Mouse (Mus musculus) MEL (cell line): ENCODE measurements around the gene Cd300lf. TPM values are rescaled to one million over a fixed set of nuclear protein-coding genes. Genes with fewer than 3 reads are reported as not detected.

ENCODE experiments used
- DNase-seq: peaks from one replicate; pipeline ENCODE4 v3.0.0; 2011; ENCODE audit warnings: low read depth, low spot score
- H3K27ac ChIP-seq: 2 replicates; pipeline ENCODE4 v1.5.1; 2012; ENCODE audit warnings: low read depth, mild to moderate bottlenecking, control low read depth, low read length, moderate library complexity; ENCODE audit not compliant: control insufficient read depth
- H3K27me3 ChIP-seq, 2 experiments: fragments of 150-350 bp in 1 of 2; sonication (generic) in 1 of 2; 2 replicates each; pipeline ENCODE4 v1.6.1; 2012; ENCODE audit warnings: low read length in 2 of 2, mild to moderate bottlenecking in 2 of 2, improper control_type of control experiment in 1 of 2, moderate library complexity in 1 of 2; ENCODE audit not compliant: insufficient read depth in 2 of 2, control insufficient read depth in 1 of 2
- H3K36me3 ChIP-seq, 2 experiments: 2 replicates each; pipeline ENCODE4 v1.6.1; 2012 to 2014; ENCODE audit warnings: low read length in 2 of 2, improper control_type of control experiment in 1 of 2, inconsistent platforms in 1 of 2, mild to moderate bottlenecking in 1 of 2; ENCODE audit not compliant: insufficient read depth in 2 of 2, control insufficient read depth in 1 of 2
- H3K4me1 ChIP-seq, 2 experiments: fragments of 150-350 bp in 1 of 2; sonication (generic) in 1 of 2; 2 replicates each; pipeline ENCODE4 v1.6.1; 2012; ENCODE audit warnings: low read length in 2 of 2, improper control_type of control experiment in 1 of 2, mild to moderate bottlenecking in 1 of 2; ENCODE audit not compliant: insufficient read depth in 2 of 2, control insufficient read depth in 1 of 2
- H3K4me3 ChIP-seq, 2 experiments: fragments of 150-350 bp in 1 of 2; sonication (generic) in 1 of 2; 2 replicates each; pipeline ENCODE4 v1.5.1; 2012; ENCODE audit warnings: low read depth in 2 of 2, low read length in 2 of 2, mild to moderate bottlenecking in 2 of 2, moderate library complexity in 2 of 2, control low read depth in 1 of 2, improper control_type of control experiment in 1 of 2; ENCODE audit not compliant: control insufficient read depth in 1 of 2, insufficient read depth in 1 of 2
- H3K79me2 ChIP-seq: 2 replicates; pipeline ENCODE4 v1.6.1; 2012; ENCODE audit warnings: mild to moderate bottlenecking, low read length, moderate library complexity; ENCODE audit not compliant: control insufficient read depth, poor library complexity, insufficient read depth
- H3K9ac ChIP-seq: 2 replicates; pipeline ENCODE4 v1.6.1; 2012; ENCODE audit warnings: low read depth, mild to moderate bottlenecking, control low read depth, low read length, moderate library complexity; ENCODE audit not compliant: control insufficient read depth, poor library complexity, severe bottlenecking
- H3K9me3 ChIP-seq: fragments of 150-350 bp; sonication (generic); replicated peaks from 2 replicates; pipeline ENCODE4 v1.6.1; 2012; ENCODE audit warnings: mild to moderate bottlenecking, low read length, improper control_type of control experiment, moderate library complexity; ENCODE audit not compliant: insufficient read depth
- BHLHE40 ChIP-seq: IDR thresholded peaks from 2 replicates; pipeline ENCODE4 v1.6.1; 2012; ENCODE audit warnings: low read depth, mild to moderate bottlenecking, inconsistent platforms, low read length, improper control_type of control experiment, borderline replicate concordance
- CHD1 ChIP-seq: IDR thresholded peaks from 2 replicates; pipeline ENCODE4 v1.6.1; 2012; ENCODE audit warnings: low read depth, mild to moderate bottlenecking, inconsistent platforms, low read length, improper control_type of control experiment
- CHD2 ChIP-seq: IDR thresholded peaks from 2 replicates; pipeline ENCODE4 v1.6.1; 2011; ENCODE audit warnings: low read length, improper control_type of control experiment
- CTCF ChIP-seq, 3 experiments: IDR thresholded peaks in 2 of 3; conservative IDR thresholded peaks in 1 of 3; 2 replicates each; pipeline ENCODE4 v1.5.1; 2011 to 2012; ENCODE audit warnings: low read length in 3 of 3, low read depth in 2 of 3, mild to moderate bottlenecking in 2 of 3, improper control_type of control experiment in 1 of 3, inconsistent platforms in 1 of 3, mixed read lengths in 1 of 3, moderate library complexity in 1 of 3; ENCODE audit not compliant: control insufficient read depth in 1 of 3, insufficient read depth in 1 of 3, poor library complexity in 1 of 3, severe bottlenecking in 1 of 3
- ELF1 ChIP-seq: IDR thresholded peaks from 2 replicates; pipeline ENCODE4 v1.6.1; 2014; ENCODE audit warnings: low read depth, mild to moderate bottlenecking, inconsistent platforms, low read length, improper control_type of control experiment, moderate library complexity
- EP300 ChIP-seq, 2 experiments: IDR thresholded peaks; 2 replicates each; pipeline ENCODE4 v1.6.1; 2011; ENCODE audit warnings: improper control_type of control experiment in 2 of 2, low read length in 2 of 2, low read depth in 1 of 2, mild to moderate bottlenecking in 1 of 2
- ETS1 ChIP-seq: IDR thresholded peaks from 2 replicates; pipeline ENCODE4 v1.6.1; 2012; ENCODE audit warnings: low read depth, mild to moderate bottlenecking, inconsistent platforms, low read length, improper control_type of control experiment, moderate library complexity
- GABPA ChIP-seq: IDR thresholded peaks from 2 replicates; pipeline ENCODE4 v1.6.1; 2012; ENCODE audit warnings: low read depth, mild to moderate bottlenecking, inconsistent platforms, low read length, improper control_type of control experiment, moderate library complexity
- HCFC1 ChIP-seq: IDR thresholded peaks from 2 replicates; pipeline ENCODE4 v1.6.1; 2012; ENCODE audit warnings: low read depth, mild to moderate bottlenecking, inconsistent platforms, low read length, improper control_type of control experiment, moderate library complexity
- JUND ChIP-seq: IDR thresholded peaks from 2 replicates; pipeline ENCODE4 v1.6.1; 2011; ENCODE audit warnings: low read depth, mild to moderate bottlenecking, improper control_type of control experiment, low read length
- KAT2A ChIP-seq: conservative IDR thresholded peaks from 2 replicates; pipeline ENCODE4 v1.6.1; 2012; ENCODE audit warnings: low read depth, low read length, improper control_type of control experiment, inconsistent platforms
- MAFK ChIP-seq: IDR thresholded peaks from 2 replicates; pipeline ENCODE4 v1.6.1; 2011; ENCODE audit warnings: low read depth, mild to moderate bottlenecking, low read length, improper control_type of control experiment, borderline replicate concordance
- MAX ChIP-seq: IDR thresholded peaks from 2 replicates; pipeline ENCODE4 v1.6.1; 2011; ENCODE audit warnings: low read length, improper control_type of control experiment
- MXI1 ChIP-seq: IDR thresholded peaks from 2 replicates; pipeline ENCODE4 v1.6.1; 2011; ENCODE audit warnings: mild to moderate bottlenecking, low read depth, low read length, improper control_type of control experiment
- MYC ChIP-seq: IDR thresholded peaks from 2 replicates; pipeline ENCODE4 v1.6.1; 2011; ENCODE audit warnings: low read depth, mild to moderate bottlenecking, low read length, improper control_type of control experiment, moderate library complexity
- NELFE ChIP-seq: IDR thresholded peaks from 2 replicates; pipeline ENCODE4 v1.6.1; 2011; ENCODE audit warnings: low read depth, low read length, improper control_type of control experiment
- NRF1 ChIP-seq: IDR thresholded peaks from 2 replicates; pipeline ENCODE4 v1.6.1; 2014; ENCODE audit warnings: low read depth, mild to moderate bottlenecking, inconsistent platforms, low read length, improper control_type of control experiment, moderate library complexity; ENCODE audit not compliant: poor library complexity, insufficient read depth, severe bottlenecking
- POLR2A ChIP-seq, 2 experiments: IDR thresholded peaks; 2 replicates each; pipeline ENCODE4 v1.6.1; 2011 to 2012; ENCODE audit warnings: low read length in 2 of 2, mild to moderate bottlenecking in 2 of 2, control low read depth in 1 of 2, improper control_type of control experiment in 1 of 2, low read depth in 1 of 2, moderate library complexity in 1 of 2; ENCODE audit not compliant: control insufficient read depth in 1 of 2, insufficient read depth in 1 of 2, poor library complexity in 1 of 2
- POLR2AphosphoS2 ChIP-seq: IDR thresholded peaks from 2 replicates; pipeline ENCODE4 v1.6.1; 2011; ENCODE audit warnings: low read length, improper control_type of control experiment
- POLR2AphosphoS5 ChIP-seq: IDR thresholded peaks from 2 replicates; pipeline ENCODE4 v1.6.1; 2012; ENCODE audit warnings: low read depth, borderline replicate concordance, mild to moderate bottlenecking, inconsistent platforms, low read length, moderate library complexity, mixed read lengths
- RAD21 ChIP-seq: IDR thresholded peaks from 2 replicates; pipeline ENCODE4 v1.6.1; 2011; ENCODE audit warnings: mild to moderate bottlenecking, low read depth, low read length, improper control_type of control experiment
- RCOR1 ChIP-seq: IDR thresholded peaks from 2 replicates; pipeline ENCODE4 v1.6.1; 2012; ENCODE audit warnings: low read depth, mild to moderate bottlenecking, inconsistent platforms, low read length, improper control_type of control experiment
- SIN3A ChIP-seq: IDR thresholded peaks from 2 replicates; pipeline ENCODE4 v1.6.1; 2012; ENCODE audit warnings: low read length, improper control_type of control experiment, inconsistent platforms
- SMC3 ChIP-seq: IDR thresholded peaks from 2 replicates; pipeline ENCODE4 v1.6.1; 2011; ENCODE audit warnings: low read depth, low read length, improper control_type of control experiment
- TAL1 ChIP-seq: IDR thresholded peaks from 2 replicates; pipeline ENCODE4 v1.6.1; 2012; ENCODE audit warnings: mild to moderate bottlenecking, inconsistent platforms, low read length, moderate library complexity, mixed read lengths
- TBP ChIP-seq: IDR thresholded peaks from 2 replicates; pipeline ENCODE4 v1.8.0; 2011; ENCODE audit warnings: low read depth, low read length, improper control_type of control experiment
- TCF12 ChIP-seq: IDR thresholded peaks from 2 replicates; pipeline ENCODE4 v1.6.1; 2014; ENCODE audit warnings: low read depth, mild to moderate bottlenecking, inconsistent platforms, low read length, improper control_type of control experiment, moderate library complexity
- USF1 ChIP-seq: IDR thresholded peaks from 2 replicates; pipeline ENCODE4 v1.6.1; 2014; ENCODE audit warnings: low read depth, mild to moderate bottlenecking, inconsistent platforms, low read length, improper control_type of control experiment, moderate library complexity
- USF2 ChIP-seq, 2 experiments: IDR thresholded peaks; 2 replicates each; pipeline ENCODE4 v1.6.1; 2011 to 2012; ENCODE audit warnings: improper control_type of control experiment in 2 of 2, low read length in 2 of 2, borderline replicate concordance in 1 of 2, inconsistent platforms in 1 of 2, low read depth in 1 of 2, mild to moderate bottlenecking in 1 of 2; ENCODE audit not compliant: insufficient read depth in 1 of 2
- ZC3H11A ChIP-seq: IDR thresholded peaks from 2 replicates; pipeline ENCODE4 v1.6.1; 2012; ENCODE audit warnings: low read depth, mild to moderate bottlenecking, inconsistent platforms, low read length, improper control_type of control experiment
- ZKSCAN1 ChIP-seq: IDR thresholded peaks from 2 replicates; pipeline ENCODE4 v1.6.1; 2012; ENCODE audit warnings: low read depth, mild to moderate bottlenecking, inconsistent platforms, low read length, improper control_type of control experiment, moderate library complexity
- ZNF384 ChIP-seq: IDR thresholded peaks from 2 replicates; pipeline ENCODE4 v1.6.1; 2012; ENCODE audit warnings: low read depth, mild to moderate bottlenecking, inconsistent platforms, low read length, improper control_type of control experiment
- polyA plus RNA-seq, 2 experiments: library from polyadenylated mRNA; stranded (reverse) in 1 of 2; unstranded in 1 of 2; fragments of >175 nt in 1 of 2; fragments of >200 nt in 1 of 2; gene quantifications; 2 replicates each; pipeline versions ENCODE4 v1.2.1 to v1.2.4; 2012; ENCODE audit warnings: low replicate concordance in 2 of 2, low read depth in 1 of 2; ENCODE audit not compliant: insufficient read length in 2 of 2, insufficient read depth in 1 of 2, missing spikeins in 1 of 2
- total RNA-seq: library from RNA; depleted of rRNA; stranded (reverse); fragments of 300-350 nt; gene quantifications from 2 replicates; pipeline ENCODE4 v1.2.3, GENCODE M21; 2012

Gene Cd300lf
- total and polyA plus RNA-seq, 3 experiments, result 0.12 to 0.46 TPM; not detected in 1

- TF ChIP-seq ETS1, result peak; percentile 66; the same call in 1 of the 2 replicates
- TF ChIP-seq POLR2AphosphoS2, result peak; percentile 53
- TF ChIP-seq POLR2AphosphoS5, result no peak
- no peak for TF ChIP-seq USF2 (IDR thresholded peaks at IDR 0.05; ENCODE audit: borderline replicate concordance in 1 of 2, insufficient read depth in 1 of 2, low read depth in 1 of 2, low read length in 2 of 2)
- no peak for TF ChIP-seq NRF1
- peak; percentile 83 for TF ChIP-seq SIN3A
- peak; percentile 23; the same call in 1 of the 2 replicates for TF ChIP-seq TCF12
- TF ChIP-seq NELFE, result peak; percentile 59; the same call in 1 of the 2 replicates
- peak; percentile 98 for TF ChIP-seq JUND
- no peak for TF ChIP-seq CHD2
- peak; percentile 23; the same call in 1 of the 2 replicates for TF ChIP-seq RCOR1
- peak; percentile 59 for TF ChIP-seq MXI1
- TF ChIP-seq RAD21, result no peak
Observed at GRCm38 (mm10) chr11:115161578-115162204, 27.9 kb upstream of the Cd300lf start (continued).

- Histone ChIP-seq H3K9ac (peak overlapping the region; percentile 58), H3K79me2 (peaks cover 28% of the 10 kb centered on the region), H3K4me3 (peak overlapping the region; percentile 63 to 64), H3K27ac (peak overlapping the region; percentile 90), H3K9me3 (no peaks in the 10 kb centered on the region), H3K4me1 (peaks cover 13 to 48% of the 10 kb centered on the region in 2 experiments), H3K36me3 (peaks cover 0 to 30% of the 10 kb centered on the region in 2 experiments; a peak in 2 of 4 replicates), H3K27me3 (no peaks in the 10 kb centered on the region)
- DNase-seq, result peak; percentile 91
- no peak for TF ChIP-seq SIN3A
- TF ChIP-seq EP300 (IDR thresholded peaks at IDR 0.05; ENCODE audit: low read depth in 1 of 2, low read length in 2 of 2), result no peak
- TF ChIP-seq ZNF384, result no peak
- peak; percentile 92 to 99 (median 96) for TF ChIP-seq CTCF (IDR thresholded peaks at IDR 0.05 in 2 of 3, conservative IDR thresholded peaks at IDR 0.05 in 1 of 3; ENCODE audit: control insufficient read depth in 1 of 3, insufficient read depth in 1 of 3, low read depth in 2 of 3, low read length in 3 of 3, poor library complexity in 1 of 3, severe bottlenecking in 1 of 3)
- no peak for TF ChIP-seq ZKSCAN1
- TF ChIP-seq MYC, result 0 out of 2 replicates have a peak, but pooled peaks have one; percentile 33
- TF ChIP-seq MXI1, result no peak
- TF ChIP-seq POLR2A (IDR thresholded peaks at IDR 0.05; ENCODE audit: control insufficient read depth in 1 of 2, insufficient read depth in 1 of 2, low read depth in 1 of 2, low read length in 2 of 2, poor library complexity in 1 of 2), result no peak
- TF ChIP-seq MAFK, result no peak
- no peak for TF ChIP-seq JUND
- TF ChIP-seq ETS1, result no peak
- TF ChIP-seq CHD1, result no peak
- no peak for TF ChIP-seq POLR2AphosphoS2
- no peak for TF ChIP-seq BHLHE40
- no peak for TF ChIP-seq TBP
- peak; percentile 29; the same call in 1 of the 2 replicates for TF ChIP-seq ELF1
- TF ChIP-seq CHD2, result no peak
- no peak for TF ChIP-seq KAT2A
- 0 out of 2 replicates have a peak, but pooled peaks have one; percentile 51 for TF ChIP-seq GABPA
- TF ChIP-seq RAD21, result peak; percentile 92
- no peak for TF ChIP-seq RCOR1
- TF ChIP-seq POLR2AphosphoS5, result no peak
- TF ChIP-seq TAL1, result no peak
- TF ChIP-seq USF1, result no peak
- no peak for TF ChIP-seq MAX
- TF ChIP-seq SMC3, result peak; percentile 85
- no peak for TF ChIP-seq HCFC1
- peak; percentile 92 for TF ChIP-seq ZC3H11A
Observed at GRCm38 (mm10) chr11:115160883-115161577, 27.2 kb upstream of the Cd300lf start.
